Comparison of ENCODE assay signal across 14 mouse cellular contexts in genomic region chr8:121175540-121176090, GRCm38 (mm10). TPM values are rescaled to one million over a fixed set of nuclear protein-coding genes. Genes with fewer than 3 reads are reported as not detected.
DNase-seq lines count a peak whose midpoint lies in the region; ATAC-seq and TF ChIP-seq lines count a peak whose summit lies in the region.
"Had no signal": no experiment of that assay in that cellular context is flagged by ENCODE, and none has a peak within 500 bp of the region (broad histone marks: within the 10 kb centered on the region; RNA-seq: fewer than 3 reads in every experiment).

No protein-coding gene starts in this region.

- H3K27me3 ChIP-seq in kidney, adult 2 months (replicated peaks; ENCODE audit: control insufficient read depth, insufficient read depth, low read length), result no peaks in the 10 kb centered on the region
- peaks cover 12% of the 10 kb centered on the region for H3K27me3 ChIP-seq in megakaryocyte, embryonic 14.5 days (replicated peaks)
- H3K27me3 ChIP-seq in limb, embryonic 11.5 days (ENCODE audit: control insufficient read depth, insufficient read depth, low read length), result no peaks in the 10 kb centered on the region

- no peak for ATAC-seq in megakaryocyte, adult 5-6 weeks (ENCODE audit: poor library complexity, severe bottlenecking)
- ATAC-seq in limb, embryonic 11.5 days (ENCODE audit: insufficient number of reproducible peaks, low FRiP score, low TSS enrichment, low read depth), result no peak
- ATAC-seq: liver, postnatal 0 days had no signal

- no peak overlapping the region for H3K9ac ChIP-seq in limb, embryonic 11.5 days (ENCODE audit: low read length)
- H3K9ac ChIP-seq: liver, postnatal 0 days; midbrain, embryonic 12.5 days had no signal

- DNase-seq in embryo, embryonic 9.5 days (ENCODE audit: extremely low spot score), result peak; percentile 33
- DNase-seq in embryo, embryonic 10.5 days (ENCODE audit: low spot score), result no peak
- DNase-seq in kidney, adult 2 months, result no peak
- DNase-seq in kidney, postnatal 14 days, result no peak
- DNase-seq in limb, embryonic 11.5 days (ENCODE audit: low spot score), result peak; percentile 48
- DNase-seq in cerebellum, adult 18-20 months, result no peak
- DNase-seq: adrenal gland, adult 8-10 months; liver, postnatal 0 days had no signal

- no peaks in the 10 kb centered on the region for H3K4me1 ChIP-seq in kidney, adult 2 months (ENCODE audit: control insufficient read depth, insufficient read depth, low read length)
- H3K4me1 ChIP-seq in megakaryocyte, embryonic 14.5 days, result peaks cover 66% of the 10 kb centered on the region
- peaks cover 31% of the 10 kb centered on the region for H3K4me1 ChIP-seq in limb, embryonic 11.5 days (ENCODE audit: control insufficient read depth, insufficient read depth, low read length)

- H3K27ac ChIP-seq in kidney, adult 2 months (ENCODE audit: insufficient read depth, low read depth, low read length), result 0 out of 2 replicates have a peak overlapping the region, but pooled peaks have one; percentile 29
- H3K27ac ChIP-seq in limb, embryonic 11.5 days (replicated peaks; ENCODE audit: low read depth, low read length), result peak overlapping the region; percentile 75
- H3K27ac ChIP-seq: left cerebral cortex, adult 2 months; midbrain, embryonic 12.5 days had no signal

- H3K4me2 ChIP-seq in limb, embryonic 11.5 days (ENCODE audit: low read depth, severe bottlenecking), result peak overlapping the region; percentile 30; the same call in 1 of the 2 replicates
- H3K4me2 ChIP-seq: midbrain, embryonic 12.5 days had no signal

- no peaks in the 10 kb centered on the region for H3K36me3 ChIP-seq in kidney, adult 2 months (ENCODE audit: control insufficient read depth, insufficient read depth, low read length)
- no peaks in the 10 kb centered on the region for H3K36me3 ChIP-seq in megakaryocyte, embryonic 14.5 days (replicated peaks; ENCODE audit: low read length)
- no peaks in the 10 kb centered on the region for H3K36me3 ChIP-seq in limb, embryonic 11.5 days (ENCODE audit: control insufficient read depth, insufficient read depth, low read length)
- H3K36me3 ChIP-seq: midbrain, embryonic 12.5 days had no signal

- no peaks in the 10 kb centered on the region for H3K9me3 ChIP-seq in megakaryocyte, embryonic 14.5 days
- H3K9me3 ChIP-seq in limb, embryonic 11.5 days (ENCODE audit: control insufficient read depth, low read length), result no peaks in the 10 kb centered on the region
- H3K9me3 ChIP-seq: midbrain, embryonic 12.5 days had no signal

- TF ChIP-seq CTCF in kidney, adult 2 months (conservative IDR thresholded peaks at IDR 0.05; ENCODE audit: insufficient read depth, insufficient read length, low read depth, low read length), result no peak

- no peak overlapping the region for H3K4me3 ChIP-seq in kidney, adult 2 months (ENCODE audit: insufficient read depth, low read depth, low read length)
- H3K4me3 ChIP-seq in megakaryocyte, embryonic 14.5 days (replicated peaks), result peak overlapping the region; percentile 46
- H3K4me3 ChIP-seq in limb, embryonic 11.5 days (ENCODE audit: low read depth, low read length), result peak overlapping the region; percentile 15; the same call in 1 of the 2 replicates
- H3K4me3 ChIP-seq: left cerebral cortex, adult 2 months; midbrain, embryonic 12.5 days had no signal

- 61% methylated on average over 8 of the region's 8 CpGs for WGBS in kidney, adult 2 months
- WGBS in limb, embryonic 11.5 days, result 50% methylated on average over 8 of the region's 8 CpGs

- no peak for TF ChIP-seq POLR2A in kidney, adult 2 months (IDR thresholded peaks at IDR 0.05; ENCODE audit: low read depth, low read length)

RNA-seq across cellular contexts. Expression of gene Foxl1, which starts 47.9 kb away (rescaled TPM):
- 0.75 and 1.2 TPM in 2 replicates for polyA plus RNA-seq in kidney, adult 2 months (2012; rRNA removed)
- not detected in 2 replicates for polyA plus RNA-seq in megakaryocyte, embryonic 14.5 days (2012; ENCODE audit: insufficient read depth, low replicate concordance)
- total RNA-seq in megakaryocyte, adult 5-6 weeks (2015), result not detected in 2 replicates
- total RNA-seq in megakaryocyte, adult 5-6 weeks (2017), result not detected in 2 replicates
- 0.07 TPM in 1 of 2 replicates, not detected in the other for polyA plus RNA-seq in limb, embryonic 11.5 days (2014; fragmentation: Nextera tagmentation; extraction: Ambion mirVana)
- total RNA-seq: granulocyte monocyte progenitor cell, adult 5-6 weeks; neutrophil, adult 5-6 weeks had no signal
- polyA plus RNA-seq: liver, postnatal 0 days had no signal

RNA-seq across cellular contexts. Expression of gene Foxc2, which starts 59.6 kb away (rescaled TPM):
- 5.8 and 7.4 TPM in 2 replicates for polyA plus RNA-seq in kidney, adult 2 months (2012; rRNA removed)
- polyA plus RNA-seq in megakaryocyte, embryonic 14.5 days (2012; ENCODE audit: insufficient read depth, low replicate concordance), result 0.06 and 1.0 TPM in 2 replicates
- total RNA-seq in megakaryocyte, adult 5-6 weeks (2015), result not detected in 2 replicates
- total RNA-seq in megakaryocyte, adult 5-6 weeks (2017), result not detected in 2 replicates
- 3.2 and 4.2 TPM in 2 replicates for polyA plus RNA-seq in limb, embryonic 11.5 days (2014; fragmentation: Nextera tagmentation; extraction: Ambion mirVana)
- total RNA-seq: granulocyte monocyte progenitor cell, adult 5-6 weeks; neutrophil, adult 5-6 weeks had no signal

Comparison
In these comparisons a context has a peak if more than half of its experiments do, and no peak if none do; other contexts are left out.
1. DNase-seq: peak in embryo, embryonic 9.5 days (single experiment) and limb, embryonic 11.5 days (single experiment); none in embryo, embryonic 10.5 days (single experiment), kidney, adult 2 months (single experiment), kidney, postnatal 14 days (single experiment) and cerebellum, adult 18-20 months (0 of 2).